Mouse (Mus musculus): ENCODE results near the gene Fam219b.

Fam219b gene

GRCm38 (mm10) chr9:57537044-57537727, at the start of gene Fam219b:
TSS of gene Fam219b (plus strand) at chr9:57537528.
- DNase-seq (ENCODE audit: low spot score in 2 of 2) = peak; percentile 81 to 90

GRCm38 (mm10) chr9:57487807-57488206, 49.5 kb upstream of the Fam219b start:
- DNase-seq (ENCODE audit: low spot score in 2 of 2) = no peak

- DNase-seq (ENCODE audit: low spot score in 2 of 2) = no peak
These were observed 43.8 kb upstream of the Fam219b start for GRCm38 (mm10) chr9:57493532-57493931.

GRCm38 (mm10) chr9:57494970-57495369, 42.4 kb upstream of the Fam219b start:
- no peak for DNase-seq (ENCODE audit: low spot score in 2 of 2)

GRCm38 (mm10) chr9:57497236-57497635, 40.1 kb upstream of the Fam219b start:
- DNase-seq (ENCODE audit: low spot score in 2 of 2) = no peak

- no peak for DNase-seq (ENCODE audit: low spot score in 2 of 2)
These were observed 38.8 kb upstream of the Fam219b start for GRCm38 (mm10) chr9:57498536-57498935.

GRCm38 (mm10) chr9:57501452-57501851, 35.9 kb upstream of the Fam219b start:
- no peak for DNase-seq (ENCODE audit: low spot score in 2 of 2)

- DNase-seq (ENCODE audit: low spot score in 2 of 2) = no peak
These were observed 35.5 kb upstream of the Fam219b start for GRCm38 (mm10) chr9:57501861-57502260.

- no peak for DNase-seq (ENCODE audit: low spot score in 2 of 2)
These were observed 34.3 kb upstream of the Fam219b start for GRCm38 (mm10) chr9:57502911-57503621.

GRCm38 (mm10) chr9:57503622-57504380, 33.5 kb upstream of the Fam219b start, which contains the start of gene Rpp25:
TSS of gene Rpp25 (plus strand) at chr9:57504026.
- peak in 1 of 2 experiments; percentile 27 for DNase-seq (ENCODE audit: low spot score in 2 of 2)

- DNase-seq (ENCODE audit: low spot score in 2 of 2) = peak; percentile 40 to 49
These were observed 33.0 kb upstream of the Fam219b start for GRCm38 (mm10) chr9:57504381-57504700.

GRCm38 (mm10) chr9:57504891-57505290, 32.4 kb upstream of the Fam219b start:
- DNase-seq (ENCODE audit: low spot score in 2 of 2) = no peak

GRCm38 (mm10) chr9:57505700-57506099, 31.6 kb upstream of the Fam219b start:
- DNase-seq (ENCODE audit: low spot score in 2 of 2) = no peak

- no peak for DNase-seq (ENCODE audit: low spot score in 2 of 2)
These were observed 26.8 kb upstream of the Fam219b start for GRCm38 (mm10) chr9:57510577-57510976.

GRCm38 (mm10) chr9:57517113-57517512, 20.2 kb upstream of the Fam219b start:
- DNase-seq (ENCODE audit: low spot score in 2 of 2) = peak; percentile 36 to 69

- DNase-seq (ENCODE audit: low spot score in 2 of 2) = no peak
These were observed 16.8 kb upstream of the Fam219b start for GRCm38 (mm10) chr9:57520375-57521055.

- peak; percentile 89 to 94 for DNase-seq (ENCODE audit: low spot score in 2 of 2)
These were observed 16.0 kb upstream of the Fam219b start, which contains the start of gene Cox5a for GRCm38 (mm10) chr9:57521056-57521911. TSS of gene Cox5a (plus strand) at chr9:57521274.

GRCm38 (mm10) chr9:57522114-57522860, 15.0 kb upstream of the Fam219b start:
- no peak for DNase-seq (ENCODE audit: low spot score in 2 of 2)

GRCm38 (mm10) chr9:57522861-57523246, 14.5 kb upstream of the Fam219b start:
- DNase-seq (ENCODE audit: low spot score in 2 of 2) = no peak

GRCm38 (mm10) chr9:57523754-57524153, 13.6 kb upstream of the Fam219b start:
- no peak for DNase-seq (ENCODE audit: low spot score in 2 of 2)
